Mouse (Mus musculus) kidney, embryonic 16.5 days (tissue): ENCODE measurements at regions not wholly inside any gene's neighbourhood (a gene's known extent, or its start where the extent isn't known, plus 50 kb on each side); places are given as distances from the start of the nearest gene placed in this dataset.
"Not testable (repeated sequence)": the region's sequence is repeated elsewhere in the genome, so short reads cannot be mapped to it uniquely, and the experiment has no call there.

ENCODE experiments used
- ATAC-seq: fragments of 200-750 bp; cut with Nextera tagmentation; 2 replicates; pipeline ENCODE4 v1.8.0; 2017; ENCODE audit warnings: moderate TSS enrichment; ENCODE audit not compliant: low FRiP score, low TSS enrichment
- H3K27ac ChIP-seq: fragments of 300-500 bp; sonication (generic); 2 replicates; pipeline ENCODE4 v1.5.1; 2014; ENCODE audit warnings: low read length
- H3K27me3 ChIP-seq: fragments of 300-500 bp; sonication (generic); 2 replicates; pipeline ENCODE4 v1.6.1; 2014; ENCODE audit warnings: low read length, control low read depth, mixed read lengths; ENCODE audit not compliant: insufficient read depth
- H3K36me3 ChIP-seq: fragments of 300-500 bp; sonication (generic); 2 replicates; pipeline ENCODE4 v1.6.1; 2014; ENCODE audit warnings: low read length, control low read depth, mixed read lengths; ENCODE audit not compliant: insufficient read depth
- H3K4me1 ChIP-seq: fragments of 300-500 bp; sonication (generic); 2 replicates; pipeline ENCODE4 v1.6.1; 2014; ENCODE audit warnings: low read length, control low read depth, mixed read lengths; ENCODE audit not compliant: insufficient read depth
- H3K4me2 ChIP-seq: fragments of 300-500 bp; sonication (generic); replicated peaks from 2 replicates; pipeline ENCODE4 v1.6.1; 2014; ENCODE audit warnings: low read depth, low read length
- H3K4me3 ChIP-seq: fragments of 300-500 bp; sonication (generic); 2 replicates; pipeline ENCODE4 v1.5.1; 2014; ENCODE audit warnings: mild to moderate bottlenecking, low read length
- H3K9ac ChIP-seq: fragments of 300-500 bp; sonication (generic); replicated peaks from 2 replicates; pipeline ENCODE4 v1.6.1; 2014; ENCODE audit warnings: low read length
- H3K9me3 ChIP-seq: fragments of 300-500 bp; sonication (generic); 2 replicates; pipeline ENCODE4 v1.6.1; 2016; ENCODE audit warnings: low read length, control low read depth
- WGBS: fragments of 180-500 bp; shearing (Covaris S2); extraction: QIAGEN DNeasy Blood & Tissue Kit; methylation state at CpG from one replicate; pipeline ENCODE4 v1.1.7; 2014; 5-methylcytosine and 5-hydroxymethylcytosine counted together

DNA sequence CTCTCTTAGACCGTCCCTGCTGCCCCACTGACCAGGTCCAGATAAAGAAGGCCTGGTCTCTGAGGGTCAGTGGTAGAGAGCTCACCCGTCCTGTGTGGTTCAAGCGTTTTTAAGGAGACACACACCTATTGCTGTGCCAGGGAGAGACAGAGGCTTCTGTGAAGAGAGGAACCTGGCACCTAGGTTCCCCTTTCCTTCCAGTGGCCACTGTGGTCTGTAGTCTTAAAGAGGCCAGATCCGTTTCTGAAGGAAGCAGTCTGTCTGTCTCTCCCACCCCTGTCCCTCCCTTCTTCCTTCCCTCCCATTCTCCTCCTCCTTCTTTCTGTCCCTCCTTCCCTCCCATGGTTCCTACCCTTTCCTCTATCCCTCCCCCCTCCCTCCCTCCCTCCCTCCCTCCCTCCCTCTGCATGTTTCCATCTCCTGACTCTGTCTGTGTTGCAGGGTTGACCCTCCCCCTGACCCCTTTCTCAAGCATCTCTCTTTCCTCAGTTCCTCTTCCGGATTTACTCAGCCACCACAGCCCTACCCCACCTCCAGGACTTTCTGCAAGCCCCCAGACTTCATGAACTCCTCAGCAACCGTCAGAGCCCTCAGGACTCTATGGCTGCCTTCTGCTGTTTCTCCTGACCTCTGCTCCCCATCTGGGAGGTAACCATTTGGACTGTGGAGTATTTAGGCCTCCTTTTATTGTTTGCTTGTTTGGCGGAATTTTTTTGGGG, 100.1 kb upstream of the Ubl3 start:
- WGBS = 55% methylated on average over 7 of the region's 7 CpGs
- H3K36me3 ChIP-seq = no peaks in the 10 kb centered on the region
- H3K9me3 ChIP-seq = peaks cover 3% of the 10 kb centered on the region; the same call in 1 of the 2 replicates

DNA sequence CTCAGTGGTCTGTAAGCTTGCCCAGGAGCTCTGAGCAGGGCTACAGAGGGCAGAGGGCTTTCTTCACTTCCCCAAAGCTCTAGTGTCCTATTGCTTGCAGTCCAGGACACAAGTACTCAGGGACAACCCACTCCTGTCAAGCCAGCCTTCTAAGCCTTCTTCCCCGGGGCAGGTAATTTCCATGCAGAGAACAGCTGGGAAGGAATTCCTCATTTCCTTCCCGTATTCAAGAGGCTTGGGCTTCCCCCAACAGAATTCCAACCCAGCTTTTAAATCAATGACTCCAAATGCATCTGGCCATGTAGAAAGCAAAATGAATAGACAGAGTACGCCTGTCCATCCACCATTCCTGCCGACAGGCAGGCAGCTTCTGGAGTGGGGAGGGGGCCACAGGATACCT, 99.1 kb upstream of the Ubl3 start:
- no peak overlapping the region for H3K4me3 ChIP-seq
- no peaks in the 10 kb centered on the region for H3K36me3 ChIP-seq
- no peak overlapping the region for H3K27ac ChIP-seq
- H3K4me2 ChIP-seq = no peak overlapping the region
- 59% methylated on average over 4 of the region's 4 CpGs for WGBS
- H3K27me3 ChIP-seq = no peaks in the 10 kb centered on the region
- no peaks in the 10 kb centered on the region for H3K4me1 ChIP-seq
- no peak overlapping the region for H3K9ac ChIP-seq
- no peak for ATAC-seq
- peaks cover 3% of the 10 kb centered on the region; the same call in 1 of the 2 replicates for H3K9me3 ChIP-seq

More for the DNA sequence above, 100.1 kb upstream of the Ubl3 start:
- ATAC-seq = no peak
- H3K27ac ChIP-seq = no peak overlapping the region
- no peak overlapping the region for H3K4me3 ChIP-seq
- no peaks in the 10 kb centered on the region for H3K4me1 ChIP-seq
- no peaks in the 10 kb centered on the region for H3K27me3 ChIP-seq
- H3K9ac ChIP-seq = no peak overlapping the region
- H3K4me2 ChIP-seq = no peak overlapping the region

DNA sequence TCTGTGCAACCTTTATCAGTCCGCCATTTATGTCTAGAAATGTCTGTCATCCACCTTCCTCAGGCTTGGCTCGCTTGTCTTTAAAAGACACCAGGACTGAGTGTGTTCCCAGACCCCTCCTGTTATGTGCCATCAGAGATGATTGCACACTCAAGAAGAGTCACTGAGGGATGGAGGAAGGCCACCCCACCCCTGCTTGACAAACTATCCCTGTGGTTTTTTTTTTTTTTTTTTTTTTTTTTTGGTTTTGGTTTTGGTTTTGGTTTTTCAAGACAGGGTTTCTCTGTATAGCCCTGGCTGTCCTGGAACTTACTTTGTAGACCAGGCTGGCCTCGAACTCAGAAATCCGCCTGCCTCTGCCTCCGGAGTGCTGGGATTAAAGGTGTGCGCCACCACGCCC, 97.0 kb upstream of the Ubl3 start:
- H3K9me3 ChIP-seq, H3K9ac ChIP-seq, H3K4me2 ChIP-seq, H3K27ac ChIP-seq, H3K4me3 ChIP-seq, H3K27me3 ChIP-seq, ATAC-seq, H3K36me3 ChIP-seq: not testable (repeated sequence)
- peaks cover 16% of the 10 kb centered on the region for H3K4me1 ChIP-seq
- 90% methylated on average over 7 of the region's 7 CpGs for WGBS

DNA sequence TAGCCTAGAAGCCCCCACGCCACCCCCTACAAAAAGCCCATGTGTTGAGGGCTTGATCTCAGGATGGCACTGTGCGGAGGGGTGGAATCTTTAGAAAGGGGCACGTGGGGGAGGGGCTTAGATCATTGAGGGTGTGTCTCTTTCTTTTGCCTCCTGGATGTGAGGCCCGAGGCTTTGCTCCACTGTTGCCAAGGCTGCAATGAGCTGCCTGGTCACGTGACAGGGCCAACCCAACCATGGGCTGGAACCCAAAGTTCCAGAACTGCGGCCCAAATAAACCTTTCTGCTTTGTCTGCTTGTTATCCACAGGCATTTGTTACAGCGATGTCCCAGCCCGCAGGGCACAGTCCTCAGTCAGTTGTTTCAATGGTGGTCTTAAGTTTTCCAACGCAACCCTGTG, 96.5 kb upstream of the Ubl3 start:
- Histone ChIP-seq H3K9ac (no peak overlapping the region), H3K4me1 (peaks cover 16% of the 10 kb centered on the region), H3K27me3 (no peaks in the 10 kb centered on the region), H3K27ac (no peak overlapping the region), H3K4me3 (no peak overlapping the region), H3K4me2 (no peak overlapping the region), H3K36me3 (no peaks in the 10 kb centered on the region), H3K9me3 (no peaks in the 10 kb centered on the region)
- ATAC-seq = no peak
- WGBS = 76% methylated on average over 9 of the region's 9 CpGs

DNA sequence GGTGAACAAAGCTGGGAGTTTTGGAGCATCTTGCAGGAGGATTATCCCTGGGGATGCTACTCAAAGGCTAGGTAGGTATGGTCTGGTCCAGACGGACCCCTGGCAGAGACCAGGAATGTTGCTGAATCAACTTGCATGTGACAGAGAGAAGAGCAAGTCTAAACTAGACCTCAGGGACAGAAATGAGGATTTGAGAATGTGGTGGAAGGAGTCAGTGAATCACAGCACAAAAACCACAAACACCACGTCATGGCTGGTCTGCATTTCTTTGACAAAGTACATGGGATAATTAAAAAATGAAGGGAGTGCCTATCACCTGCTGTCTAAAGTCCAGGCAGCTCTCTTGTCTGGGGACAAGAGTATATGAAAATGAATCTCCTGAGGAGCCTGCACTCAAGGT, 95.1 kb upstream of the Ubl3 start:
- ATAC-seq = no peak
- Histone ChIP-seq H3K27me3 (no peaks in the 10 kb centered on the region), H3K4me3 (no peak overlapping the region), H3K36me3 (no peaks in the 10 kb centered on the region), H3K9ac (no peak overlapping the region), H3K4me2 (no peak overlapping the region), H3K4me1 (peaks cover 16% of the 10 kb centered on the region), H3K27ac (no peak overlapping the region), H3K9me3 (no peaks in the 10 kb centered on the region)
- WGBS = 67% methylated on average over 2 of the region's 2 CpGs

DNA sequence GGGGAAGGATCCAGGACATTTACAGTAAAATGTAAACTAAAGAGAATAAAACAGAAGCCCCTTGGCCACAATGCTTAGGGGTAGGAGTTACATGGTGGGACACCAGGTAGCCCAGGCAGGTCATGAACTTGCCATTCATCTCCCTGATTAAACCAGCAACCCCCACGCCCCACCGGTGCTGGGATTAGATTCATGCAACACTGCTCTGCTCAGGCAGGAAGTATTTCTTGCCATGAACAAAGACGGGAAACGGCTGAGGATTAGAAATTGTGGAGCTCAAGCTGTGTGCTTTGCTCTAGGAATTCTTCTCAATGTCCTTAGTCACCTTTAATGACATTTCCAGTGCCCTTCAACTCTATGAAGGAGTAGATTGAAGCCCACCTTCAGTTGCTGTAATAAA, 93.2 kb upstream of the Ubl3 start:
- no peak overlapping the region for H3K4me2 ChIP-seq
- H3K4me1 ChIP-seq = peaks cover 16% of the 10 kb centered on the region
- H3K9me3 ChIP-seq = no peaks in the 10 kb centered on the region
- H3K36me3 ChIP-seq = no peaks in the 10 kb centered on the region
- peak; percentile 60 for ATAC-seq
- no peaks in the 10 kb centered on the region for H3K27me3 ChIP-seq
- H3K27ac ChIP-seq = peak overlapping the region; percentile 80
- H3K9ac ChIP-seq = no peak overlapping the region
- WGBS = 20% methylated on average over 4 of the region's 4 CpGs
- no peak overlapping the region for H3K4me3 ChIP-seq

DNA sequence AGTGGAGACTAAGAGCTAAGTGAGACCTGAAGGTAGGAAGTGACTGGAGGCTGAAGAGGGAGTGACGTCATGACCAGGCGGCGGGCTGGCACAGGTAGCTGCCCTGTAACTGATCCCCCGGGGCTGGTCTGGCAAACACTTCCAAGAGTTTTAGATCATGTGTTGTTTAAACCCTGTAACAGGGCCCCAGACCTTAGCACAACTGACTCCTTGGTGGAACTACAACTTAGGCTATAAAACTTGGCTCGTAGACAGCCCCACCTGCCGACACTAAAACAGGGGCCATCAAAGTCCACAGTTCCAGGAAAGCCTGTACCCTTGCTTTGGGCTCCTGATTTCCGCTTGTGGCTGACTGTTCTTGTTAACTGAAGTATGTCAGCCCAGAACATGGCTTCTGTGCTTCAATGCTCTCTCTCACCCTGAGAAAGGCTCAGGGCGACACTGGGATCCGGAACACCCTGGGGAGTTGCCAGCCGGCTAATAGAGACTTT, 92.6 kb upstream of the Ubl3 start:
- peaks cover 16% of the 10 kb centered on the region for H3K4me1 ChIP-seq
- no peaks in the 10 kb centered on the region for H3K27me3 ChIP-seq
- no peaks in the 10 kb centered on the region for H3K9me3 ChIP-seq
- ATAC-seq = peak; percentile 73
- no peak overlapping the region for H3K9ac ChIP-seq
- no peak overlapping the region for H3K4me3 ChIP-seq
- H3K27ac ChIP-seq = peak overlapping the region; percentile 80
- 19% methylated on average over 10 of the region's 10 CpGs for WGBS
- no peaks in the 10 kb centered on the region for H3K36me3 ChIP-seq
- H3K4me2 ChIP-seq = no peak overlapping the region

DNA sequence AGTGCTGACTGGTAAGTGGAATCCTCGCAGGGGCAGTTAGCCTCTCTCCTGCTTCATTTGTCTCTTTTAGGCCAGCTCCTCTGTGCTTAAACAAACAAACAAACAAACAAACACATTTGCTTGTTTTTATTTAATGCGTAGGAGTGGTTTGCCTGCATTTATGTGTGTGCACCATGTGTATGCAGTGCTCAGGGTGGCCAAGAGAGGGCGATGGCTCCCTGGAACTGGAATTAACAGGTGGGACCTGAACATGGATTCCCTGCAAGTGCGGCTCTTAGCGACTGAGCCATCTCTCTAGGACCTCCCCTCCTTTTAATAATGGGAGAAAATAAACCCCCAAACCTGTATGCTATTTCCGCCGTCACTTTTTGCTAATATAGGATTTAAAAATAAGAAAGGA, 91.8 kb upstream of the Ubl3 start:
- H3K9me3 ChIP-seq = no peaks in the 10 kb centered on the region
- H3K4me1 ChIP-seq = peaks cover 16% of the 10 kb centered on the region
- no peak overlapping the region for H3K4me3 ChIP-seq
- no peak for ATAC-seq
- no peaks in the 10 kb centered on the region for H3K36me3 ChIP-seq
- no peak overlapping the region for H3K9ac ChIP-seq
- no peaks in the 10 kb centered on the region for H3K27me3 ChIP-seq
- no peak overlapping the region; the same call in 1 of the 2 replicates for H3K27ac ChIP-seq
- H3K4me2 ChIP-seq = no peak overlapping the region
- 93% methylated on average over 7 of the region's 7 CpGs for WGBS

DNA sequence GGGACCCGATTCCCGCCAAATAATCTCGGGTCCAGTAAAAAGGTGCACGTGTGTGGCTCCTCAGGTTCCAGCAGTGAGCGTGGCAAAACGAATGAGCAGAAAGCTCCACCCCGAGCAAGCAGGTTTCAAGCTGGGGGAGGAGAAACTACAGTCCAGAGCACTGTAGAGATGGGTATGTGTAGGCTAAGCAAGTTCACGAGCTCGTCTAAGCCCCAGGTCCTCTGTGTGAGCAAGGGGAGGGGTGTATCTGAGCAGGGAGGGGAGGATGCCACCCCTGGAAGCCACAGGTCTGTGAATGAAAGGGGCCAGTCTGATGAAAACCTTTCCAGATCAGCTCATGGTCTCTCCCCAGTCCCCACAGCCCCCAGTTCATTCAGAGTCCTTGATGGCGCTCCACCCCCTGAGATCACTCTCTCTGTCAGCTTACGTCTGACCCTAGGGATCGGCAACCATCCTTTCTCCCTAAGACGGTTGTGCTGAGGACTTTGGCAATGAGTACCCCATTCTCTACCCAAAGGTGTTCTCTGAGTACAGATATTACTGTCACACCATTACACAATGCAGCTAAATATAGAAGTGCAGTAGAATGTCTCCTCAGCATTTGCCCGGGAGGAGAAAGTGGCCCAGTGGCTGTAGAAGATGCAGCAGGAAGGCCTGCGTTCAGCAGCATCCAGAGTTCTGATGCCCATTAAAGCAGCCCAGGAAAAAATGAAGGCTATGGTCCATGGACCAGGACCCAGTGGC, 89.2 kb upstream of the Ubl3 start:
- Histone ChIP-seq H3K4me2 (no peak overlapping the region), H3K4me3 (no peak overlapping the region), H3K9me3 (no peaks in the 10 kb centered on the region), H3K4me1 (peaks cover 16% of the 10 kb centered on the region), H3K27ac (no peak overlapping the region), H3K36me3 (no peaks in the 10 kb centered on the region), H3K9ac (no peak overlapping the region), H3K27me3 (no peaks in the 10 kb centered on the region)
- no peak for ATAC-seq
- 40% methylated on average over 15 of the region's 15 CpGs for WGBS

DNA sequence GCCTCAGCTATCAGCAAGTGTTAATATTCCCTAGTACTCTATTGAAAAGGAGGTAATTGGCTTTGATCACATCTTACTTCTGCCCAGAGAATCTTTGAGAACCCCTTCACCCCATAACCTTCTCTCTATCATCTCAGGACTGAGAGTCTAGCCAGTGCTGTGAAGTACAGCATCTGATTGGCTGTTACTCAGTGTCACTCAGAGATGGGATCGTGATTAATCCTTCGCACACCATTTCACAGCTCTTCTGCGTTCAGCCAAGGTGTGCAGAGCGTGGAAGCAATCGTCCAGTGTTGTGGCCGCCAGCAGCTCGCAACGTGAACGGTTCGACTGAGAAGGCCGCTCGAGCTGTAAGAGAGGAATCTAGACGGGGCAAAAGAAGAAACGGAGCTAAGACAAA, 87.9 kb upstream of the Ubl3 start:
- H3K27me3 ChIP-seq = no peaks in the 10 kb centered on the region
- H3K4me2 ChIP-seq = peak overlapping the region; percentile 35; the same call in 1 of the 2 replicates
- no peaks in the 10 kb centered on the region for H3K9me3 ChIP-seq
- no peak overlapping the region for H3K27ac ChIP-seq
- 26% methylated on average over 12 of the region's 14 CpGs for WGBS
- peaks cover 8% of the 10 kb centered on the region for H3K4me1 ChIP-seq
- H3K36me3 ChIP-seq = no peaks in the 10 kb centered on the region
- ATAC-seq = no peak; the same call in 1 of the 2 replicates
- H3K4me3 ChIP-seq = no peak overlapping the region
- no peak overlapping the region for H3K9ac ChIP-seq
